Mouse (Mus musculus): Measurements from ENCODE around the gene Paip2b.
A peak's percentile ranks its signal among the peaks of the same experiment; 100 is the strongest.
"Not testable (repeated sequence)": the region's sequence is repeated elsewhere in the genome, so short reads cannot be mapped to it uniquely, and the experiment has no call there.

The Paip2b gene

DNA sequence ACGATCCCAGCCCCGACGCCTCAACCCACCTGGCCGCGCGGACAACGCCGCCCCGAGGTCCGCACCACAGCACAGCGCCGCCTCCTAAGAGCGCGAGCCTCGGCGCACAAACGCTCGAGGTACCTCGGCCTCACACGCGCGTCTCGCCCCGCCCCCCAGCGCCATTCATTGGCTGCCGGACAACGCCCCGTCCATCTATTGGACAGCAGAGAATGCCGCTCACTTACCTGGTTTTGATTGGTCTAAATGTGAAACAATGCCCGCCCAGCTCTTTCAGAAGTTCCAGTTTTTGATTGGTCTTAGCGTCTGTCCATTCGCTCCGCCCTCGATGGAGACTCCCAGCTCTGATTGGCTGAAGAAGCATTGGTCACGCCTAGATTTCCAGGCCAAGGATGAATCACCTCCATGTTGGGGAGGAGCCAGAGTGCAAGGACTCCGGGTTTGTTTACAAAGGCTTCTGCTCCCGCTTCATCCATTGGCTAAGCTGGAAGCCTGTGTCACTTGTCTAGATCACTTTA lies at the start of gene Paip2b:
TSS of gene Paip2b (minus strand) at position 136 of the 518 bp plus-strand sequence.
- DNase-seq (ENCODE audit: low read depth, low spot score), result peak; percentile 99

DNA sequence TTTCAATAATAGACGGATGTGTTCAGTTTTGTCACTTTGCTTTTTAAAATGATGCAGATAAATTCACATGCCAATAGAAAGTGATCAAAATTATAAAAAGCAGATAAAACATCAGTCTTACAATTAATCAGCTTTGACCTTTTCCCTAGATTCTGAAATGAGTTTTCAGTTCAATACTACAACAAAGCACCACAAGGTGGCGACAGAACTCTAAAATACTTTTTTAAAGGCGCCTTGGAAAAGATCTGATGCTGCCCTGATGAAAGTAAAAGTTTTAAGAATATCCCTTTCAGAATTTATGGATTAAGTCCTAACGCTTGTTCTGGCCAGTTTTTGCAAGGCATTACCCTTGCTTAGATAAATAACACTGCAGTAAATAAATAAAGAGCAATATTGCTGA lies 48.3 kb upstream of the Paip2b start:
- DNase-seq (ENCODE audit: low read depth, low spot score), result peak; percentile 40

DNA sequence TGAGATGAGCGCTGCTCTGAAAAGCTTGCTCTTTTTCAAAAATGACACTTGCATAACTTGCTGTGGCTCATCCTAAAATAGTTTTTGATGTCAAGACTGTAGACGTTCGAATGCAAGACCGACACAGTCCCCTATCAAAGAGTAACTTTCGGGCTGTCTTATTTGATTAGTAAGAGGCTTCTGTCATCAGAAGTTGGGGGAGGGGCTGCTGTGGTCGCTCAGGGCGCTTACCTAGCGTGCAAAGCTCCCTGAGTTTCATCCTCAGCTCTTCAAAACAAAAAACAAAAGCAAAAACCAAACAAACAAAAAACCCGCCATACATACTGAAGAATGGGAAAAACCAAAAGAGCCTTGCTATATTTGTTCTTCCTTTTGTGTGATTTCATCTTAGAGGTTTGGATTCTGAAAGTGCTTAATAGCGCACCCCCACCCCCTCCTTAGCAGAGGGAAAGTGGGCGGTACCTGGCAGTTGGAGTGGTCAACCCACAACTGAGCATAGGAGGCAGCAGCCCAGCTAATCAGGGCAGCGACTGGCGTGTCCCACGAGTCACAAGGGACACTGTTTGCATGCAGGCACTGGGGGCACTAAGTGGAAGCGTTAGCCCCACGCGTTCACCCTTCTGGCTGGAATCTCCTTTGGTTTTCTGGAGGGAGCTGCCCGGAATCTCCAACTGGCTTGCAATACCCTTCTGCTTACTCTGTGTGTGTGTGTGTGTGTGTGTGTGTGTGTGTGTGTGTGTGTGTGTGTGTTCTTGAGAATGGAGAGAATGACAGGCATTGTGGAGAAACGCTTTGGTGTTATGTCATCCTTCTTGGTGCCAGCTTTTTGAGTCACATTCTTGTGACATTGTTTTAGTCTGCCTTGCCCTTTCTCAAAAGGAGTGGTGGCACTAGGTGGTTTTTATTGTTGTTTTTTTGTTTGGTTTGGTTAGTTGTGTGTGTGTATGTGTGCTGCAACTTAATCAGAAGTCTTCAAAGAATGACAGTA lies 36.4 kb upstream of the Paip2b start:
- DNase-seq (ENCODE audit: low read depth, low spot score), result no peak

DNA sequence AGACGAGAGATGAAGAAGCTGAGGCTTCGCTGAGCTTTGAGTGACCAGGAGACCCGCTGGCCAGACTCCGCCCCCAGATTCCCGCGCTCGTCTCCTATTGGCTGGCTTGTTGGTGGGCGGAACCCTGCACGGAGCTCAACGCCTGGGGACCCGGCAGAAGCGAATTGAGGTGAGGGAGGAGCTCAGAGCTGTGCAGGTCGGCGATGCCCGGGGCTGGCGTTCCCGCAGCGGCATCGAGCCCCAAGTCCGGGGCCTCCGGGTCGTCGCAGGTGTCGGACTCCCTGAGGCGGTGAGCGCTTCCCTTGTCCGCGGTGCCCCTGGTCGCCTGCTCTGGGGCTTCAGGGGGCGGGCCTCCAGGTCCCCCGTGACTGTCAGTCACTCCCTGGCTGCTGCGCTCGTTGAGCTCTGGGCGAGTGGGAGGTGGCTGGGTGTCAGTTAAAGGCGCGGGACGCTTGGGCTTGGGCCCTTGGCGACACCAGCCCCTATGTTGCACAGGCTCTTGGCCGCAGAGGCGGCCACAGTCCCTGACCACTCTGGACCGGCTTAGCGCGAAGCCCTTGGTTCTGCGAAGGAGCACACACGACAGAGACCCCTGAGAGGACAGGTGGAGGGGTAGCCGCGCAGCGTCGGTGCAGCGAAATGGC lies 35.5 kb upstream of the Paip2b start, which contains the start of gene Zfp638:
TSS of gene Zfp638 (plus strand) at position 156 of the 644 bp plus-strand sequence.
- peak; percentile 85 for DNase-seq (ENCODE audit: low read depth, low spot score)

DNA sequence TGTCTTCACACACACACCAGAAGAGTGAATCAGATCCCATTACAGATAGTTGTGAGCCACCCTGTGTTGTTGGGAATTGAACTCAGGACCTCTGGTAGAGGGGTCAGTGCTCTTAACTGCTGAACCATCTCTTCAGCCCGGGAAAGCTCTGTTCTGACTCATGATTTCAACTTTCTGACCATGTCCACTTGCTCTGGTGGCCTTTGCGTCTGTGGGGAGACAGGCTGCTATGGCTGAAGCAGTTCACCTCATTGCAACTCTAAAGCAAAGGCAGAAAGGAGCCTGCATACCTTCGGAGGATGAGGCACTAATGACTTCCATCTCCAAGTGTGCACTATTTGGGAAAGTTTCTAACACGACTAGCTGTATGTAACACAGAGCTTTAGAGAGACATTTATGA lies 34.9 kb upstream of the Paip2b start:
- DNase-seq (ENCODE audit: low read depth, low spot score), result no peak

DNA sequence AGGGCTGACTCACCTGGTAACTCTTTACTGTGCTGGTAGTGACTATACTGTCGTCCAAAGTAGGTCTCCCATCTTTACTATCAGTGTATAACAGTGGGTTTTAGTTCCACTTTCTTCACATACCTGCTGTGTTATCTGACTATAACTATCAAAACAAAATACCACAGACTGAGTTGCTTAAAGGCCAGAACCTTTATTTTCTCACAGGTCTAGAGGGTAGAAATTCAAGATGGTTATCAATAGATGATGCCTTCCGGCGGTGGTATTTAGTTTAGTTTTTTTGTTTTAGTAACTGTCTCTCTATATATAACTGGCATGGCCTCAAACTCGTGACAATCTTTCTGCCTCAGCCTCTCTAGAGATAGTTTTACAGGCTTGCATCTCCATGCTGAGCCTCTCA lies 32.0 kb upstream of the Paip2b start:
- DNase-seq (ENCODE audit: low read depth, low spot score), result no peak

DNA sequence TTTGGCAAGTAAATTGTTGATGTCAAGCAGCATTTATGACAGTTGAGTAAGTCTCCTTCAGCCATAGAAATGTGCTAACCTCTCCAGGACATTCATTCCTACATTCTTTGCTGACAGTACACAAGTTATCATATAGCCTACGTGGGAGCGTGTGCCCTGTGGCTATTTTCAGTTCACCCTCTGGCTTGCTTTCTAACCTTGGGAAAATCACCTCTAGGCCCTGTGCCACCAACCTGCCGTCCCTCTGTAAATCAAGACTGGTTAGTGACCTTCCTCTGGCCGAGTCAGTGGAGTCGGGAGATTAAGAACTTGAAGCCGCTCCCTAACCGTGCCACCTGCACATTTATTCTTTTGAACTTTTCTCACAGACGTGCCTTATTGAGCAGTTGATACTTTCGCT lies 28.5 kb upstream of the Paip2b start:
- DNase-seq (ENCODE audit: low read depth, low spot score), result no peak

DNA sequence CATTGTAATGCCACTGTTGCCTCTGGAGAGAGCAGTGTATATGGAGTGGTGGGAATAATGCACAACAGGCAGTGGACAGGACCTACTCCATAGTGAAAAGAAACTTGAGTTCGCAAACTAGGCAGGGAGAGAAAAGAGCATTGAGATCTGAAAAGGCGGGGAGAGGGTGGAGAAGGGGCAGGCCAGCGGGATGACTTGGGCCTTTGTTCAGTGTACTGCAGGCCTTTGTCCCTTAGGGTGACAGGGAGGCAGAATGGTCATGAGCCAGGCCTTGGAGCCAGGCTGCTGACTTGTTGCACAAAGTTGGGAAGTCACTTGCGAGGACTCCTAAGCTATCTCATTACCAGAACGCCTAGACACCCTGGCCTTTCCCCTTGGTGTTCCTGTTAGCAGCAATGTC lies 25.9 kb upstream of the Paip2b start:
- DNase-seq (ENCODE audit: low read depth, low spot score), result no peak

DNA sequence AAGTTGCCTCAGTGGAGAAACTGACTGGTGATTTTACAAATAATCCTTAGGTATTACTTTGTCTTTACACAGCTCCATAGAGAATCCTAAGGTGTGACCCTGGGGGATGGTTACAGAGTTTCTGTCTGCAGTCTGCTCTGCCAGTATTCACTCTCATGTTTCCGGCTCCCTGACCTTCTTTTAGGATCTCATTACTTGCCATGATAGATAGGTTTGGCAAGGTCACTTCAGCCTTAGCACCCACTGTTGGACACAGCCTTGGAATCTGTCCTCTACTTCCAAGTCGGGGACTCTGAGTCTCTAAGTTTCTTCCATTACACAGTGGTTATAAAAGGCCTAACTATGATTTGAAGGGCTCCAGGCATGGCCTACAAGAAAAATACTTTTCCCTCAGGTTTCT lies 17.9 kb upstream of the Paip2b start:
- DNase-seq (ENCODE audit: low read depth, low spot score), result no peak

DNA sequence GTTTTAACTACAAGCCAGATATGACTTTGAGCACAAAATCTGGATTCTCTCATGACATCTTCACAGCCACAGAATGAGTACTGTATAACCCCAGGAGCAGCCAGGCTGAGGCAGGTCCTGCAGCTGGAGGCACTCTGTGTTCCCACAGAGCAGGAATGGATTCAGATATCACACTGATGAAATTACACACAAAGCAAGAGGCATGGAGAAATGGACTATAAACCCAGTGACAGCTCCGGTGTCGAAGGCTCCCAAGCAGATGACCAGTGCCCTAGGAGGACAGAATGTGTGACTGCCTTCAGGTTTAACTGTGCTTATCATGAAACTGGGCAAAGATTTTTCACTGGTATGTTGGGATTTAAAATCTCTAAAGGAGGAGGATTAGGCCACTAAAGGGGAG lies 14.6 kb upstream of the Paip2b start:
- DNase-seq (ENCODE audit: low read depth, low spot score), result no peak

DNA sequence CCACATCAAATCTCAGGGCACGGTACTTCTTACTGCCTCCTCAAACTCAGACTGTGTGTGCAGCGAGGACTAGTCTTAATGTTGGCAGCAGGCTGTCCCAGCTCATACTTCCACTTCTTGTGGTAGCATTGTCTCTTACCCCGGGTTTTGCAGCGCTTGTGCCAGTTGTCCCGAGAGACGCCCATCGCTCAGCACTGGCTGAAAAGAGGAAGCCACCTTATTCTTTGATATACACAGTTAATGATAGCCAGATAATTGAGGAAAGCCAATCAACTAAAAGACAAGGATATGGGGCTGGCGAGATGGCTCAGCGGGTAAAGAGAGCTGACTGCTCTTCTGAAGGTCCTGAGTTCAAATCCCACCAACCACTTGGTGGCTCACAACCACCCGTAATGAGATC lies 13.4 kb upstream of the Paip2b start:
- DNase-seq (ENCODE audit: low read depth, low spot score), result no peak

DNA sequence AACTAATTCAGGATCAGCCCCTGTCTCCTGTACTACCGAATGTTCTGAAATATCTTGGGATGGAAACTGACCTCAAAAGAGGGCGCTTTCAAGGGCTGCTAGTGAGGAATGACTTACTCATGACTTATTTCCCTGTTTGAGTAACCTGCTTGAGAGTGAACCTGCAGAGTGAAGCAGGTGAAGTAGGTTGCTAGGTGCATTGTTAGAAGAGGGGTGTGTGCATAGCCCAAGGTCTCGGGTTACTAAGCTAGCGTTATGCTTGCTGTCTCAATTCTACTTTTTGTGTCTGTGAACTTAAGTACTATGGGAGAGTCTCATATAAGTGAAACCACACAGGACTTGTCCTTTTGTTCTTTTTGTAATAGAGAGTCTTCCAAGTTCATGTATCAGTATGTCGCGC lies 8.5 kb upstream of the Paip2b start:
- DNase-seq (ENCODE audit: low read depth, low spot score), result no peak

DNA sequence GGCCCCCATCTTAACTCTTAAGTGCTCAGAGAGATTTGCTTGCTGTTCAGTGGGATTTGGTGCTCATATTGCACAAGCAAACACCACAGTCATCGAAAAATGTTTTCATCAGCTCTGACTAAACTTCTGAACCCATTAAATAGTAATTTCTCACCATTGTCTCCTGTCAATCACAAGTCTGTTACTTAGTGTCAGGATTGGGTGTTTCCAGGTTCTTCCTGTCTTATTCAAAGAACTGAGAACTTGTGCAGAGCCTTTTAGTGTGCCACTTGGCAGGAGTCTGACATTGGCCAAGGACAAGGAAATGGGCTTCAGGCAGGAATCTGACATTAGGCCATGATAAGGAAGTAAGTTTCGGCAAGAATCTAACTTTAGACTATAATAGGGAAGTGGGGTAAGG lies 6.5 kb upstream of the Paip2b start:
- DNase-seq (ENCODE audit: low read depth, low spot score), result no peak

DNA sequence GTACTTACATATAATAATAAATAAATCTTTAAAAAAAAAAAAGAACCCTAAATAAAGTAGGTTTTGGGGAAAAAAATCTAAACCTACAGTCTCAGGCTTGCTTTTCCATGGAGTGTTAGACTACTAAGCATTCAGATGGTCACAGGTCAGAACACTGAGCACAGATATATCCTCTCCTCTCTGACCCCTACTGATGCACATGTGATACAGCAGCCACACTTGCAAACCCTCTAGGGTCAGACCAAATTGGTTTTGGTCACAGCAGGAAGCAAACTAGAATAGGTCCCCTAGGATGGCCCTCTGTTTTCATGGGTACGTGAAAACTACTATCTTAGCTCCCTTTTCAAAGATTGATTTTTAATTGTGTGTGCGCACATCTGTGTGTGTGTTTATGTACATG lies 5.3 kb upstream of the Paip2b start:
- DNase-seq (ENCODE audit: low read depth, low spot score), result no peak

DNA sequence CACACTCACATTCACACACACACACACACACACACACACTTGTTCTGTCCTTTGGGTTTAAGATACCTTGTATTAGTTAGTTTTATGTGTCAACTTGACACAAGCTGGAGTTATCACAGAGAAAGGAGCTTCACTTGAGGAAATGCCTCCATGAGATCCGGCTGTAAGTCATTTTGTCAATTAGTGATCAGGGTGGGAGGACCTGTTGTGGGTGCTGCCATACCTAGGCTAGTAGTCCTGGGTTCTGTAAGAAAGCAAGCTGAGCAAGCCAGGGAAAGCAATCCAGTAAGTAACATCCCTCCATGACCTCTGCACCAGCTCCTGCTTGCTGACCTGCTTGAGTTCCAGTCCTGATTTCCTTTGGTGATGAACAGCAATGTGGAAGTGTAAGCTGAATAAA lies 852 bp upstream of the Paip2b start:
- DNase-seq (ENCODE audit: low read depth, low spot score), result not testable (repeated sequence)

DNA sequence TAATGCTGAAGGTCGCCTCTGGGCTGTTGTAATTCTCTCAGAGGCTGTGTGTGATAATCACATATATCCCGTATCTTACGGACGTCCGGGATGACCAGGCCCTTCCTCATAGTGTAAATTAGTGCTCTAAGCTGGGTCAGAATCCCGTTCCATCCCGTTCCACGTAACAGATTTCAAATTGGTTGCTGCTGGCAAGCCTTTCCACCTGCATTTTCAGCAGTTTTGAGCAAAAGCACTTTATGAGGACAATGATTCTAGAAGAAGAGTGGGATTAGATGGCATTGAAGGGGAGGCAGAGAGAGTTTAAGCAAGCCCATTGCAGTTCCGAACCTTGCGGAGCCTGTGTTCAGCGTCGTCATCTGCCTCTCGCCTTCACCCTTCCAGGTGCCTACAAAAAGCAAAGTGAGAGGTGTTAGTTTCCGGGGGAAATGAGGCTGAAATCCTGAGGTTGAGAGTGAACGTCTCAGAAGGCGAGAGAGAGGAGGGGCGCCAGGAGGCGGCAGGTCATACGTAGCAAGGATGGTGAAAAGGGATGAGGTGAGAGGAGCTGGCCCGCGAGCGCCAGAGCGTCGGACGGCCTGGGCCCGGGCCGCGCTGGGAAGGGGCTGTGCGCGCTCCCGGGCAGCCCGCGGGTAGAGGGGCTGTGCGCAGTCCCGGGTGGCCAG lies 468 bp downstream of the Paip2b start:
- DNase-seq (ENCODE audit: low read depth, low spot score), result peak; percentile 9

DNA sequence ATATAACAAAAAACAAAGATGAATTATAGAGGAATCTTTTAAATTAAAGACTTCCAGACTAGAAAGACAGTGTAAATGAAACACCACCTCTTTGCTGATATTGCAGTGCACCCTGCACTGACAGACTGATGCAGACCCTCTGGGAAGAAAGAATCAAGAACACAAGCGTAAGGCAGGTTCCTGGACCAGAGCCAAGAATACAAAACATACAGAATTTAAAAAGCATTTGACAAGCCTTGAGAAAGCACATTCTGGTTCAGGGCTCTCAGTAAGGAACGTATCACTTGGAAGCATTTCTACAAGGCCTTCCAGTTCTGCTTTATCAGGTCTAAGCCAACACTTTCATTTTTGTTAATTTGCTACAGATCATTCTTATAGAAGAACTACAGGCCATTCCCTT lies 9.7 kb downstream of the Paip2b start:
- no peak for DNase-seq (ENCODE audit: low read depth, low spot score)

DNA sequence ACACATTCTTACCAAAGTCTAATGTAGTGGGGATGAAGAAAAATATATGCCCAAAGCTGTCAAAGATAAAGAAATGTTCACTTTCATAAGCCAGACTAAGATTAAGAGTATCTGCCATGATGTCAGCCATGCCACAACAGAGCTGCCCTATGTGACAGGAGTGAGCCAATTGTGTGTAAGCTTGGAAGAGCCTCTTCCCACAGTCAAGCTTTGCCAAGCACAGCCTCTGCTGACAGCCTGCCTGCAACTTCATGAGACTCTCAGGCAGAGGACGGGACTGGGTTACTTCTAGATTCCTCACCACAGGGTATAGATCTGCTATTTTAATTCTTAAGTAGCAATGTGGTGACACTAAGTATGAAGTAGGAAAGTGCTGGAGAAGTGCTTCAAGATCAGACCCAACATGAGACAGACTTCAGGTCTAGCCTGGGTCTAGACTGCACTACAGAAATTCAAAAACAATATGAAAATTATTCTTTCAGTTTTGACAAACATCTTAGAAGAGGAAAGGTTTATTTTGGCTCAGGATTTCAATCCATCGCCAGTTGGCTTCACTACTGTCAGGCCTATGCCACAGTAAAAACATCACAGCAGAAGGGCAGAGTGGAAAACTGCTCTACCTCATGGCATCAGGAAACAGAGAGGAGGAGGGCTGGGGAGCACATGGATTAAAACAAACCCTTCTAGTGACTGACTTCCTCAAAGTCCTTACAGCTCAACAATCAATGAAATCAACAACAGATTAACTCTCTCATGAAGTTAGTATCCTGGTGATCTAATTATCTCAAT lies 10.6 kb downstream of the Paip2b start:
- DNase-seq (ENCODE audit: low read depth, low spot score), result no peak

DNA sequence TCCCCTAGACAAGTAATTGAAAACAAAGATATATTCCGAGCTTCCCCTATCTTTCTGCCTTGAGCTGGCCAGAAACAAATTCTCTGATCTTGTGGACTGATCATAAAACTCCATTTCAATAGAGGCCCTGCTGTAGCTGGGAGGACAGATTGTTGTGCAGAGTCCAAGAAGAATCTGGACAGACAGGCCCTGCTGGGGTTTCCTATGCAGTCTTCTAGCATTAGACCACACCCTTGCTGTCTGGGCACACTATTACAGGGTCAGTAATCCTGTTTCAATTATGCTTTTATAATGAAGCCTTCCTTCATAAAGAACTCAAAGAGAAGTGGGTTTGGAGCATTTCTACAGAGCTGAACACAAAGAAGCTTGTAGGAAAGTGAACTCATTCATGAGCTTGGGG lies 12.5 kb downstream of the Paip2b start:
- no peak for DNase-seq (ENCODE audit: low read depth, low spot score)

DNA sequence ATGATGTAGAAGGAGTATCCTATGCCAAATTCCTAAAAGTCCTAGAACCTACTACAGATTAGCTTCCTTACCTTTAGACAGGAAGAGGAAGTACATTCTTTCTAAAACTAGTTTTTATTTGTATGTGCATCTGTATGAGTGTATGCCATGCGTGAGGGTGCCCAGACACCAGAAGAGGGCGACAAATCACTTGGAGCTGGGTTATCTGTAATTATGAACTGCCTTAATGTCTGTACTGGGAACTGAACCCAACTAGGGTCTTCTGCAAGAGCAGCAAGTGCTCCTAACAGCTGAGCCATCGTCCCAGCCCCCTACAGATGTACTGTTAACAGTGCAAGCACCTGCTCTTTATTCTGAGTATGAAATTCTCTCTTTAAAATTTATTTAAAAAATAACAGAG lies 15.7 kb downstream of the Paip2b start:
- no peak for DNase-seq (ENCODE audit: low read depth, low spot score)

DNA sequence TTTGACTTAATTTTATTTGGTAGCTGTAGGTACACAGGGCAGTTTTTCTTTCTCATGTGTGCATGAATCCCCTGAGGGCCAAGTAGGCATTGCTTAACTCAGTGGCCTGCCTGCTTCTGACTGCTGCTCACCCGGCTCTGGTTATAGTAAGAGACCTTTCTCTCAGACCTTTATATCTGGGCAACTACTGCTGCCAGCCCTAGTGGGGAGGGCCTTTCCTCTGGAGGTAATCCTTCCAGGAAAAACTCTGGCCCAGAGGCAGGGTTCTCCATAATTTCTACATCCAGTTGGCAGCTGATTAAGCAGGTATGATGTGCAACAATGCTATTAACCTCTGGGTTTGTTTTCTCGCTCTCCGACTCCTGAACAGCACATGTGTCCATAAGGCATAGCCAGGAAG lies 28.7 kb downstream of the Paip2b start:
- DNase-seq (ENCODE audit: low read depth, low spot score), result no peak
